Mouse (Mus musculus): ENCODE measurements around the gene Nfyc.

- TF ChIP-seq CTCF (IDR thresholded peaks at IDR 0.05; ENCODE audit: low read depth, low read length) (no peak), POLR2A (IDR thresholded peaks at IDR 0.05; ENCODE audit: borderline replicate concordance, low read depth, low read length) (no peak)
These were observed 109.8 kb downstream of the Nfyc start for GRCm38 (mm10) chr4:120721574-120721973.
